Mouse (Mus musculus) cerebellum, postnatal 14 days (tissue): ENCODE measurements around the gene Lypd4.
"Not testable (repeated sequence)": the region's sequence is repeated elsewhere in the genome, so short reads cannot be mapped to it uniquely, and the experiment has no call there.

Experiments
- DNase-seq, 2 experiments: peaks; one replicate each; pipeline ENCODE4 v3.0.0; 2021; ENCODE audit warnings: mixed read lengths in 2 of 2

Lypd4 gene

GRCm38 (mm10) chr7:24869532-24870165, at the start of gene Lypd4, which contains the start of gene Dmrtc2:
TSS of gene Lypd4 (minus strand) at chr7:24869941.
TSS of gene Dmrtc2 (plus strand) at chr7:24870057.
- peak in 1 of 2 experiments; percentile 34 for DNase-seq

- DNase-seq, result peak in 1 of 2 experiments; percentile 6
Measured at GRCm38 (mm10) chr7:24918763-24919323, 49.1 kb upstream of the Lypd4 start.

- peak in 1 of 2 experiments; percentile 41 for DNase-seq
Measured at GRCm38 (mm10) chr7:24912480-24912879, 42.7 kb upstream of the Lypd4 start.

- peak in 1 of 2 experiments; percentile 24 for DNase-seq
Measured at GRCm38 (mm10) chr7:24907211-24907748, 37.5 kb upstream of the Lypd4 start.

- DNase-seq, result no peak
Measured at GRCm38 (mm10) chr7:24906551-24906950, 36.8 kb upstream of the Lypd4 start.

- peak; percentile 80 to 83 for DNase-seq
Measured at GRCm38 (mm10) chr7:24904936-24905335, 35.2 kb upstream of the Lypd4 start.

GRCm38 (mm10) chr7:24904070-24904483, 34.3 kb upstream of the Lypd4 start:
- peak; percentile 97 to 98 for DNase-seq

GRCm38 (mm10) chr7:24903444-24903825, 33.7 kb upstream of the Lypd4 start:
- peak in 1 of 2 experiments; percentile 19 for DNase-seq

- peak; percentile 57 to 60 for DNase-seq
Measured at GRCm38 (mm10) chr7:24902630-24903443, 33.1 kb upstream of the Lypd4 start, which contains the start of gene Arhgef1. TSS of gene Arhgef1 (plus strand) at chr7:24902912.

- no peak for DNase-seq
Measured at GRCm38 (mm10) chr7:24902264-24902629, 32.5 kb upstream of the Lypd4 start.

- DNase-seq, result peak in 1 of 2 experiments; percentile 29
Measured at GRCm38 (mm10) chr7:24901842-24902241, 32.1 kb upstream of the Lypd4 start.

- DNase-seq, result no peak
Measured at GRCm38 (mm10) chr7:24901114-24901513, 31.4 kb upstream of the Lypd4 start.

GRCm38 (mm10) chr7:24897959-24898358, 28.2 kb upstream of the Lypd4 start:
- no peak for DNase-seq

GRCm38 (mm10) chr7:24897224-24897623, 27.5 kb upstream of the Lypd4 start, which contains the start of gene Cd79a:
TSS of gene Cd79a (plus strand) at chr7:24897381.
- DNase-seq, result no peak

GRCm38 (mm10) chr7:24896269-24896668, 26.5 kb upstream of the Lypd4 start:
- DNase-seq, result no peak

- DNase-seq, result not testable (repeated sequence)
Measured at GRCm38 (mm10) chr7:24895749-24896148, 26.0 kb upstream of the Lypd4 start.

- DNase-seq, result no peak
Measured at GRCm38 (mm10) chr7:24892125-24892583, 22.4 kb upstream of the Lypd4 start.

GRCm38 (mm10) chr7:24891241-24892124, 21.7 kb upstream of the Lypd4 start:
- no peak for DNase-seq

GRCm38 (mm10) chr7:24890281-24891216, 20.8 kb upstream of the Lypd4 start:
- DNase-seq, result peak; percentile 81 to 84

- no peak for DNase-seq
Measured at GRCm38 (mm10) chr7:24889431-24890220, 19.9 kb upstream of the Lypd4 start.
